Mouse (Mus musculus): Measurements from ENCODE around the gene Adap1. TPM values are rescaled to one million over a fixed set of nuclear protein-coding genes. Genes with fewer than 3 reads are reported as not detected.

Adap1 gene
- polyA plus RNA-seq, 1 experiment from 2014 or later, result 26.5 TPM

DNA sequence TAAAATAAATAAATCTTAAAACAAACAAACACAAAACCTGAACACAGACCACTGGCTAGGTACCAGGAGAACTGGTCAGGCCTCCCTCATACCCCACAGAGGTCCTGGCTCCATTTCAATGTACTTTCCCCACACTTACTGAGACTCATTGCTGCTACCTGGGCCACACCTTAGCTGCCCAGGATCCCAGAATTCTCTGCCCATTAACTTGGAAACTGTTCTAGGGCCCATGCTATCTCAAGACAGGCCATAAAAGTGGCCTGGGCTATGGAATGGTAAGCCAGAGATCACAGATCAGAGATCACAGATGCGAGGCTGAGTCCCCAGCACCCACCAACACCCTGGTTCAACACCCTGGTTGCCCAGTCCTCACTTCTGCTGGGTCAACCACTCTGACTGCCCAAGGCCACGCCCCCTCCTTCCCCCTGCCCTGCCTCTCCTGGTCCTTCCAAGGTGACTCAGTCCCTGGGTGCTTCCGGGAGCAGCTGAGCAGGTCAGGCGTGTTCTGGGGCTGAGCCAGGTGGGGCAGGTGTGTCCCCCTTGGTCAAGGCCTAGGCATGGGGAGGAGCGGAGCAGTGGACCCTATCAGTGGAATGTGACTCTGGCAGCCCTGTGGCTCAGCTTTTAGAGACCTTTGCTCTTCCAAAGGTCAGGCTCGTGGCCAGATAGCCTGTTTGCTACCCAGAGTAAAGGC, 8.3 kb downstream of the Adap1 start:
- H3K27ac ChIP-seq, result no peak overlapping the region
- ATAC-seq (ENCODE audit: low FRiP score), result no peak
- H3K4me2 ChIP-seq, result no peak overlapping the region
- no peak overlapping the region for H3K4me3 ChIP-seq
- H3K4me1 ChIP-seq (replicated peaks), result no peaks in the 10 kb centered on the region
- 80% methylated on average over 6 of the region's 6 CpGs for WGBS
- H3K9me3 ChIP-seq, result no peaks in the 10 kb centered on the region
- no peaks in the 10 kb centered on the region for H3K36me3 ChIP-seq
- peaks cover 1% of the 10 kb centered on the region; the same call in 1 of the 2 replicates for H3K27me3 ChIP-seq
- H3K9ac ChIP-seq, result no peak overlapping the region

- Histone ChIP-seq H3K4me1 (replicated peaks) (no peaks in the 10 kb centered on the region), H3K9ac (peak overlapping the region; percentile 10; the same call in 1 of the 2 replicates), H3K9me3 (no peaks in the 10 kb centered on the region), H3K27ac (no peak overlapping the region), H3K4me2 (no peak overlapping the region), H3K27me3 (no peaks in the 10 kb centered on the region), H3K4me3 (no peak overlapping the region), H3K36me3 (no peaks in the 10 kb centered on the region)
- WGBS, result 86% methylated on average over 12 of the region's 12 CpGs
- no peak for ATAC-seq (ENCODE audit: low FRiP score)
These were observed 10.3 kb downstream of the Adap1 start for GRCm38 (mm10) chr5:139314941-139315642.

- Histone ChIP-seq H3K27ac (no peak overlapping the region), H3K9ac (no peak overlapping the region), H3K4me2 (no peak overlapping the region), H3K4me1 (replicated peaks) (no peaks in the 10 kb centered on the region), H3K4me3 (no peak overlapping the region), H3K36me3 (no peaks in the 10 kb centered on the region), H3K27me3 (no peaks in the 10 kb centered on the region), H3K9me3 (no peaks in the 10 kb centered on the region)
- 79% methylated on average over 9 of the region's 9 CpGs for WGBS
- ATAC-seq (ENCODE audit: low FRiP score), result no peak
These were observed 11.9 kb downstream of the Adap1 start for GRCm38 (mm10) chr5:139313536-139313935.

GRCm38 (mm10) chr5:139311822-139312221, 13.6 kb downstream of the Adap1 start:
- Histone ChIP-seq H3K27ac (no peak overlapping the region), H3K4me3 (no peak overlapping the region), H3K9ac (no peak overlapping the region), H3K4me1 (replicated peaks) (no peaks in the 10 kb centered on the region), H3K4me2 (no peak overlapping the region), H3K36me3 (0 out of 2 replicates have a peak, but pooled peaks cover 3% of the 10 kb centered on the region), H3K27me3 (no peaks in the 10 kb centered on the region), H3K9me3 (no peaks in the 10 kb centered on the region)
- no peak for ATAC-seq (ENCODE audit: low FRiP score)
- 86% methylated on average over 9 of the region's 9 CpGs for WGBS

GRCm38 (mm10) chr5:139310477-139310876, 14.9 kb downstream of the Adap1 start:
- H3K4me1 ChIP-seq (replicated peaks), result no peaks in the 10 kb centered on the region
- H3K9ac ChIP-seq, result no peak overlapping the region
- H3K27ac ChIP-seq, result no peak overlapping the region
- ATAC-seq (ENCODE audit: low FRiP score), result no peak
- H3K4me2 ChIP-seq, result no peak overlapping the region
- 0 out of 2 replicates have a peak, but pooled peaks cover 3% of the 10 kb centered on the region for H3K36me3 ChIP-seq
- WGBS, result 92% methylated on average over 4 of the region's 4 CpGs
- H3K4me3 ChIP-seq, result no peak overlapping the region
- H3K27me3 ChIP-seq, result no peaks in the 10 kb centered on the region
- no peaks in the 10 kb centered on the region for H3K9me3 ChIP-seq

- H3K27me3 ChIP-seq, result no peaks in the 10 kb centered on the region
- H3K4me1 ChIP-seq (replicated peaks), result no peaks in the 10 kb centered on the region
- no peaks in the 10 kb centered on the region for H3K9me3 ChIP-seq
- ATAC-seq (ENCODE audit: low FRiP score), result no peak
- H3K4me2 ChIP-seq, result no peak overlapping the region
- H3K36me3 ChIP-seq, result 0 out of 2 replicates have a peak, but pooled peaks cover 3% of the 10 kb centered on the region
- H3K4me3 ChIP-seq, result no peak overlapping the region
- 82% methylated on average over 3 of the region's 3 CpGs for WGBS
- no peak overlapping the region for H3K27ac ChIP-seq
- H3K9ac ChIP-seq, result no peak overlapping the region
These were observed 15.5 kb downstream of the Adap1 start for GRCm38 (mm10) chr5:139309946-139310345.

DNA sequence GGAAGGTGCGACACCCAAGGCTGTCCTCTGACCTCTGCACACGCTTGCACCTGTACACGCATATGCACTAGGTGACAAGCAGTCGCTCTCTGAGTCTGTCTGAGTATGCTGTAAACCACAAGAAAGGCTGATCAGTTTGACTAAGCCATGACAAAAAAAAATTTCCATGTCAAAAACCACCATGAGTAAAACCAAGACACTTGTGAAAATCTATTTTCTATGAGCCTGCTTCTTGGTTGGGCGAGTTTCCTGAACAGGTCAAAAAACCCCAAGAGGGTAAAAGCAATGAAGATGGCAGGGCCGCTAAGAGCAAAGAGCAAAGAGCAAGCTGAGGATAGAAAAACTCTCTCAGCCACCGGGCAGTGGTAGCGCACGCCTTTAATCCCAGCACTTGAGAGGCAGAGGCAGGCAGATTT, 21.8 kb downstream of the Adap1 start:
- Histone ChIP-seq H3K4me2 (no peak overlapping the region), H3K9me3 (no peaks in the 10 kb centered on the region), H3K9ac (no peak overlapping the region), H3K27ac (no peak overlapping the region), H3K27me3 (no peaks in the 10 kb centered on the region), H3K4me1 (replicated peaks) (no peaks in the 10 kb centered on the region), H3K36me3 (0 out of 2 replicates have a peak, but pooled peaks cover 3% of the 10 kb centered on the region), H3K4me3 (no peak overlapping the region)
- no peak for ATAC-seq (ENCODE audit: low FRiP score)
- 90% methylated on average over 9 of the region's 9 CpGs for WGBS

DNA sequence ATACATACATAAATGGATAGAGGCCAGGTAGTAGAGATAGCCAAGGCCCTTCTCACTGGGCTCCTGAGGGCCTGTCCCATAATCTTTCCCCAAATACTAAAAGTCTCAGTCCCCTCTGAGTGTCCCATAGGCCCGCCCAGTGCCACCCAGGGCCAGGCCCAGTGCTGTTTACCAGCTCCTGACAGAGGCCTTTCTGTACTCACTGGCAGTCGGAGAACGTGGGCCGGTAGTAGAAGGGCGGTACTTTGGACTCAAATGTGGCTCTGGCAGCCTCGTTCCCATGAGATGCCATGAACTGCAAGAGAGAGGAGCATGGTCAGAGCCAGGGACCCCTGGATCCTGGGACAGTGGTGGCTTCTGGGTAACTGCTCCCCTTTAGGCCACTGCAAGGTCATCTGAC, 23.3 kb downstream of the Adap1 start:
- H3K27ac ChIP-seq, result no peak overlapping the region
- no peak overlapping the region for H3K4me3 ChIP-seq
- ATAC-seq (ENCODE audit: low FRiP score), result no peak
- WGBS, result 87% methylated on average over 6 of the region's 6 CpGs
- no peak overlapping the region for H3K9ac ChIP-seq
- no peak overlapping the region for H3K4me2 ChIP-seq
- no peaks in the 10 kb centered on the region for H3K9me3 ChIP-seq
- no peaks in the 10 kb centered on the region for H3K4me1 ChIP-seq (replicated peaks)
- H3K36me3 ChIP-seq, result no peaks in the 10 kb centered on the region
- H3K27me3 ChIP-seq, result no peaks in the 10 kb centered on the region

GRCm38 (mm10) chr5:139297745-139298144, 27.7 kb downstream of the Adap1 start:
- no peak overlapping the region for H3K9ac ChIP-seq
- peaks cover 4% of the 10 kb centered on the region; the same call in 1 of the 2 replicates for H3K36me3 ChIP-seq
- WGBS, result 80% methylated on average over 5 of the region's 5 CpGs
- no peaks in the 10 kb centered on the region for H3K27me3 ChIP-seq
- no peaks in the 10 kb centered on the region for H3K9me3 ChIP-seq
- no peak overlapping the region for H3K4me2 ChIP-seq
- no peaks in the 10 kb centered on the region for H3K4me1 ChIP-seq (replicated peaks)
- no peak overlapping the region for H3K27ac ChIP-seq
- no peak overlapping the region for H3K4me3 ChIP-seq
- no peak for ATAC-seq (ENCODE audit: low FRiP score)

- WGBS, result 93% methylated on average over 10 of the region's 10 CpGs
- Histone ChIP-seq H3K27me3 (no peaks in the 10 kb centered on the region), H3K4me2 (no peak overlapping the region), H3K9ac (no peak overlapping the region), H3K9me3 (no peaks in the 10 kb centered on the region), H3K4me1 (replicated peaks) (no peaks in the 10 kb centered on the region), H3K27ac (no peak overlapping the region), H3K36me3 (peaks cover 7% of the 10 kb centered on the region; the same call in 1 of the 2 replicates), H3K4me3 (no peak overlapping the region)
- ATAC-seq (ENCODE audit: low FRiP score), result no peak
These were observed 28.3 kb downstream of the Adap1 start for GRCm38 (mm10) chr5:139297092-139297491.

DNA sequence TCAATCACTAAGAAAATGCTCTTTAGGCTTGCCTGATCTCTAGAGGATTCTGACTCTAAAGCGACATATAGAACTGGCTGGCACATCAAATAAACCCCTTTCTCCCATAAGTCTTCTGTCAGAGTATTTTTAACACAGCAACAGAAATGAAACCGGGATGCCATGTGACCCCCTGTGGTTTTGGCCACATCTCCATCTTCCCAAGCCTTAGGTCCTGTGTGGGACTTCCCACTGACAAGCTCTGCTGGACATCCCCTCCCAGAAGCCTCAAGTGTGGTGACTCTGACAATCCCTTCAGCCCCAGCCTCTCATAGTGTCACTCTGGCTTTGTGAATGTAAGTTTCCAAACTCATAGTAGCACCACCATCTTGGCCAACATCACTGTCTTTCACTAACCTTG, 31.3 kb downstream of the Adap1 start:
- Histone ChIP-seq H3K9ac (no peak overlapping the region), H3K9me3 (no peaks in the 10 kb centered on the region), H3K27me3 (no peaks in the 10 kb centered on the region), H3K27ac (no peak overlapping the region), H3K4me2 (no peak overlapping the region), H3K4me3 (no peak overlapping the region), H3K36me3 (peaks cover 15% of the 10 kb centered on the region; the same call in 1 of the 2 replicates), H3K4me1 (replicated peaks) (no peaks in the 10 kb centered on the region)
- WGBS, result 78% methylated on average over 2 of the region's 2 CpGs
- no peak for ATAC-seq (ENCODE audit: low FRiP score)

DNA sequence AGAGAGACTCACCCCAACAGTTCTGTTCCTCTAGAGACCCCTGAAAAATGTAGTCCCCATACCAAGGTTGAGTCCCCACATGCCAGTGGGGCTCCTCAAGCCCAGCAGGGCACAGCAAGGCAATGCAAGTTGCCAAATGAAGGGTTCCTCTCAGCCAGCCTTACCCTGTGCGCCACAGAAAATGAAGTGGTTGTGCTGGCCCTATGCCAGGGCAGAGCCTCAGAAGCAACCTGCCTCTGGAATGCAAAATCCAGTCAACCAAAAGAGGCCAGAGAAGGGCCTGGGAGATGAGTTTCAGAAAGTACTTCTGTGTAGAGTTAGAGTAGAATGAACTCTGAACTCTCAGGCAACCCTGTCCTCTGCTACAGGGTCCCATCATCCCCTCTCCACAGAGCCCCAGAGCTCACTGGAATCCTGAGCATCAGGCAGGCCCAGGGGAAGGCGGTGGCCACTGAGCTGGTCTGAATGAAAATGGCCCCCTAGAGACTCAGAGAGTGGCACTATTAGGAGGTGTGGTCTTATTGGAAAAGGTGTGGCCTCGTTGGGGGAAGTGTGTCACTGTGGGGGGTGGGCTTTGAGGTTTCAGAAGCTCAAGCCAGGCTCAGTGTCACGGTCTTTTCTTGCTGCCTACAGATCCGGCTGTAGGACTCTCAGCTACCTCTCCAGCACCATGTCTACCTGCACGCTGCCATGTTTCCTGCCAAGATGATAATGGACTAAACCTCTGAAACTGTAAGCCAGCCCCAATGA, 33.4 kb downstream of the Adap1 start:
- Histone ChIP-seq H3K27ac (no peak overlapping the region), H3K9me3 (no peaks in the 10 kb centered on the region), H3K4me2 (no peak overlapping the region), H3K36me3 (peaks cover 15% of the 10 kb centered on the region; the same call in 1 of the 2 replicates), H3K4me3 (no peak overlapping the region), H3K27me3 (no peaks in the 10 kb centered on the region), H3K9ac (no peak overlapping the region), H3K4me1 (replicated peaks) (no peaks in the 10 kb centered on the region)
- 69% methylated on average over 6 of the region's 6 CpGs for WGBS
- no peak for ATAC-seq (ENCODE audit: low FRiP score)
